Mouse (Mus musculus) kidney, postnatal 0 days (tissue): Measurements from ENCODE around the gene Gpr180. TPM values are rescaled to one million over a fixed set of nuclear protein-coding genes. Genes with fewer than 3 reads are reported as not detected.

Experiments used
- ATAC-seq: fragments of 200-750 bp; cut with Nextera tagmentation; replicated peaks from 2 replicates; pipeline ENCODE4 v1.8.0; 2017; ENCODE audit warnings: low read depth, moderate number of reproducible peaks, moderate TSS enrichment, moderate library complexity; ENCODE audit not compliant: low FRiP score
- DNase-seq: peaks from one replicate; pipeline ENCODE4 v3.0.0-alpha.2; 2016; ENCODE audit warnings: low spot score
- H3K27ac ChIP-seq: fragments of 300-500 bp; sonication (generic); 2 replicates; pipeline ENCODE4 v1.5.1; 2014; ENCODE audit warnings: mild to moderate bottlenecking
- H3K27me3 ChIP-seq: fragments of 300-500 bp; sonication (generic); 2 replicates; pipeline ENCODE4 v1.6.1; 2014; ENCODE audit warnings: low read length, mixed read lengths; ENCODE audit not compliant: insufficient read depth
- H3K36me3 ChIP-seq: fragments of 300-500 bp; sonication (generic); 2 replicates; pipeline ENCODE4 v1.6.1; 2014; ENCODE audit warnings: low read length, mixed read lengths; ENCODE audit not compliant: insufficient read depth
- H3K4me1 ChIP-seq: fragments of 300-500 bp; sonication (generic); replicated peaks from 2 replicates; pipeline ENCODE4 v1.6.1; 2014; ENCODE audit warnings: antibody characterized with exemption, low read length, mixed read lengths; ENCODE audit not compliant: insufficient read depth
- H3K4me2 ChIP-seq: fragments of 300-500 bp; sonication (generic); 2 replicates; pipeline ENCODE4 v1.6.1; 2014; ENCODE audit warnings: mild to moderate bottlenecking, low read length, moderate library complexity, mixed read lengths
- H3K4me3 ChIP-seq: fragments of 300-500 bp; sonication (generic); replicated peaks from 2 replicates; pipeline ENCODE4 v1.5.1; 2014; ENCODE audit warnings: low read depth, low read length
- H3K9ac ChIP-seq: fragments of 300-500 bp; sonication (generic); 2 replicates; pipeline ENCODE4 v1.6.1; 2014; ENCODE audit warnings: low read depth, low read length
- H3K9me3 ChIP-seq: fragments of 300-500 bp; sonication (generic); replicated peaks from 2 replicates; pipeline ENCODE4 v1.6.1; 2016; ENCODE audit warnings: low read length, inconsistent platforms, mixed read lengths
- CTCF ChIP-seq: IDR thresholded peaks from 2 replicates; pipeline ENCODE4 v1.5.1; 2016; ENCODE audit warnings: antibody characterized with exemption, low read depth, mild to moderate bottlenecking, moderate library complexity
- WGBS: fragments of 180-500 bp; shearing (Covaris S2); extraction: QIAGEN DNeasy Blood & Tissue Kit; methylation state at CpG from one replicate; pipeline ENCODE4 v1.1.7; 2014; 5-methylcytosine and 5-hydroxymethylcytosine counted together
- polyA plus RNA-seq: library from polyadenylated mRNA; unstranded; fragments of >200 nt; fragmentation: Nextera tagmentation; extraction: Ambion mirVana; gene quantifications from 2 replicates; pipeline ENCODE4 v1.2.1, GENCODE M21; 2015

Gpr180 gene
- polyA plus RNA-seq, 1 experiment from 2014 or later, result 51.1 TPM

- Histone ChIP-seq H3K4me1 (no peaks in the 10 kb centered on the region), H3K27ac (no peak overlapping the region), H3K36me3 (no peaks in the 10 kb centered on the region), H3K9ac (no peak overlapping the region), H3K4me3 (no peak overlapping the region), H3K27me3 (no peaks in the 10 kb centered on the region), H3K9me3 (no peaks in the 10 kb centered on the region), H3K4me2 (no peak overlapping the region)
- peak; percentile 31 for TF ChIP-seq CTCF
- DNase-seq (no peak), ATAC-seq (no peak)
- WGBS, result 83% methylated on average over 7 of the region's 7 CpGs
These were observed 66.1 kb downstream of the Gpr180 start for GRCm38 (mm10) chr14:118203031-118203430.

GRCm38 (mm10) chr14:118207347-118207746, 70.4 kb downstream of the Gpr180 start:
- Histone ChIP-seq H3K36me3 (no peaks in the 10 kb centered on the region), H3K4me3 (no peak overlapping the region), H3K27ac (no peak overlapping the region), H3K4me2 (no peak overlapping the region), H3K9ac (no peak overlapping the region), H3K9me3 (no peaks in the 10 kb centered on the region), H3K27me3 (no peaks in the 10 kb centered on the region), H3K4me1 (no peaks in the 10 kb centered on the region)
- TF ChIP-seq CTCF, result peak; percentile 34; the same call in 1 of the 2 replicates
- WGBS, result 90% methylated on average over 3 of the region's 3 CpGs
- DNase-seq, result no peak
- ATAC-seq, result no peak

GRCm38 (mm10) chr14:118209642-118210041, 72.7 kb downstream of the Gpr180 start:
- H3K36me3 ChIP-seq, result no peaks in the 10 kb centered on the region
- TF ChIP-seq CTCF, result peak; percentile 70
- H3K27me3 ChIP-seq, result no peaks in the 10 kb centered on the region; the same call in 1 of the 2 replicates
- no peak overlapping the region for H3K9ac ChIP-seq
- no peak overlapping the region for H3K27ac ChIP-seq
- H3K9me3 ChIP-seq, result no peaks in the 10 kb centered on the region
- peak; percentile 71 for DNase-seq
- no peak overlapping the region for H3K4me3 ChIP-seq
- no peaks in the 10 kb centered on the region for H3K4me1 ChIP-seq
- H3K4me2 ChIP-seq, result no peak overlapping the region
- 25% methylated on average over 5 of the region's 5 CpGs for WGBS
- ATAC-seq, result no peak

GRCm38 (mm10) chr14:118212188-118212804, 75.3 kb downstream of the Gpr180 start:
- no peak for TF ChIP-seq CTCF
- no peaks in the 10 kb centered on the region for H3K36me3 ChIP-seq
- H3K27me3 ChIP-seq, result no peaks in the 10 kb centered on the region; the same call in 1 of the 2 replicates
- DNase-seq (no peak), ATAC-seq (no peak)
- H3K4me1 ChIP-seq, result no peaks in the 10 kb centered on the region
- H3K9ac ChIP-seq, result no peak overlapping the region
- H3K9me3 ChIP-seq, result no peaks in the 10 kb centered on the region
- 79% methylated on average over 15 of the region's 15 CpGs for whole genome bisulfite sequencing
- H3K4me3 ChIP-seq, result no peak overlapping the region
- H3K4me2 ChIP-seq, result no peak overlapping the region
- no peak overlapping the region for H3K27ac ChIP-seq

Other genes with a start within 250 kb of the Gpr180 start
- 0.37 and 0.45 TPM in 2 replicates for gene Dct, start 84.9 kb upstream of the Gpr180 start, polyA plus RNA-seq
- 31.6 and 34.0 TPM in 2 replicates for gene Tgds, start 4.4 kb upstream of the Gpr180 start, polyA plus RNA-seq
- gene Sox21, start 99.9 kb downstream of the Gpr180 start, polyA plus RNA-seq, result not detected in 2 replicates
- gene Gm9376, start 129.8 kb downstream of the Gpr180 start, polyA plus RNA-seq, result not detected in 2 replicates